Mouse (Mus musculus): ENCODE results near the gene Tmem221.

The Tmem221 gene

GRCm38 (mm10) chr8:71577856-71578387 is 19.3 kb upstream of the Tmem221 start:
- no peak for DNase-seq

GRCm38 (mm10) chr8:71575020-71575419 is 16.3 kb upstream of the Tmem221 start:
- no peak for DNase-seq

GRCm38 (mm10) chr8:71574426-71574825 is 15.8 kb upstream of the Tmem221 start:
- no peak for DNase-seq

GRCm38 (mm10) chr8:71572847-71573633 is 14.4 kb upstream of the Tmem221 start:
- DNase-seq, result peak; percentile 58 to 67

GRCm38 (mm10) chr8:71572077-71572476 is 13.4 kb upstream of the Tmem221 start:
- DNase-seq, result no peak

- peak; percentile 97 to 98 for DNase-seq
Measured at GRCm38 (mm10) chr8:71570291-71570954, 11.8 kb upstream of the Tmem221 start.

- DNase-seq, result peak; percentile 89 to 94
Measured at GRCm38 (mm10) chr8:71569366-71570290, 11.0 kb upstream of the Tmem221 start.

GRCm38 (mm10) chr8:71568941-71569340 is 10.3 kb upstream of the Tmem221 start:
- no peak for DNase-seq

GRCm38 (mm10) chr8:71568387-71568937 is 9.8 kb upstream of the Tmem221 start, which contains the start of gene Slc27a1:
Gene Slc27a1 (plus strand): TSS chr8:71568882.
- DNase-seq, result peak; percentile 79 to 90

- DNase-seq, result no peak
Measured at GRCm38 (mm10) chr8:71567587-71567986, 8.9 kb upstream of the Tmem221 start.

GRCm38 (mm10) chr8:71566501-71566900 is 7.8 kb upstream of the Tmem221 start, which contains the start of gene Nxnl1:
Gene Nxnl1 (minus strand): TSS chr8:71566601.
- DNase-seq, result no peak

GRCm38 (mm10) chr8:71563992-71564391 is 5.3 kb upstream of the Tmem221 start:
- no peak for DNase-seq

GRCm38 (mm10) chr8:71562751-71563150 is 4.1 kb upstream of the Tmem221 start:
- DNase-seq, result peak; percentile 90 to 91

- DNase-seq, result peak; percentile 78 to 81
Measured at GRCm38 (mm10) chr8:71561401-71561800, 2.7 kb upstream of the Tmem221 start.

GRCm38 (mm10) chr8:71560765-71561164 is 2.1 kb upstream of the Tmem221 start:
- DNase-seq, result no peak

GRCm38 (mm10) chr8:71560071-71560470 is 1.4 kb upstream of the Tmem221 start:
- no peak for DNase-seq

GRCm38 (mm10) chr8:71558958-71559690 is 453 bp upstream of the Tmem221 start:
- peak; percentile 88 to 91 for DNase-seq

- DNase-seq, result no peak
Measured at GRCm38 (mm10) chr8:71554644-71555043, 4.0 kb downstream of the Tmem221 start.

GRCm38 (mm10) chr8:71554001-71554400 is 4.7 kb downstream of the Tmem221 start:
- no peak for DNase-seq

GRCm38 (mm10) chr8:71552770-71553169 is 5.9 kb downstream of the Tmem221 start:
- DNase-seq, result no peak

GRCm38 (mm10) chr8:71550754-71551153 is 7.9 kb downstream of the Tmem221 start:
- DNase-seq, result no peak

- no peak for DNase-seq
Measured at GRCm38 (mm10) chr8:71547590-71547989, 11.1 kb downstream of the Tmem221 start.

All from kidney, postnatal 4 days (tissue).